Mouse (Mus musculus) kidney, postnatal 25 days (tissue): ENCODE data around the gene Iyd.
"Not testable (repeated sequence)": the region's sequence is repeated elsewhere in the genome, so short reads cannot be mapped to it uniquely, and the experiment has no call there.

Source experiments
- DNase-seq, 2 experiments: peaks; one replicate each; pipeline ENCODE4 v3.0.0; 2021; ENCODE audit warnings: mixed read lengths in 2 of 2

Gene Iyd

DNA sequence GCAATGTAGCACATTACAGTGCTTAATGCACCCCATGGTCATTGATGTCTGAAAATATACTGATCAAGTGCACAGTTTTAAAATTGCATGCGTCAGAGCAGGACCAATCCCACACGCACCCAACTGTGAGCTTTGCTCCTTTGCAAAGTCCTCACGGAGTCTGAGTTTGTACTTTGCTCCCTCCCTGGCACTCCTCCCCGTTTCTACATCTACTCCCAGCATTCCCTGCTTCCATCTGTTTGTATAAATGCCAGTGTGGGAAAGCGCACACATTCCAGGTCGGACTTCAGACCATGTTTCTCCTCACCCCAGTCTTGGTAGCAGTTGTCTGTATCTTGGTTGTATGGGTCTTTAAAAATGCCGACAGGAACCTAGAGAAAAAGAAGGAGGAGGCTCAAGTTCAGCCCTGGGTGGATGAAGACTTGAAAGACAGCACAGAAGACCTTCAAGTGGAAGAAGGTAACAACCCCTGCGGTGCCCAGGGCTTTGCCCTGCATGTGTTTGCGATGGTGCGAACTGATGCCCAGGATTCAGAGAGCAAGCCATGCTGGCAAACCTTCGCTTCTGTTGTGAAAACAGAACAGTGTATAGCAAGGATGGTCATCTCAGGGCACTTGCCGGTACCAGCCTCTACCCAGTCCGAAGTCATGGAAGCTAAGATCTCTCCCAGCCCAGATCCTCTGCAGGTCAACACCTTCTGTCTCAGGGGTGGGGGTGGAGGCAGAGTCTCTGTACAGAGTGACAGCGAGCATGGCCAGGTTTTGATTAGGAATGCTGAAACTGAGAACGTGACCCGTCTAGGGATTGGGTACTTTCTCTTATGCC lies at the start of gene Iyd:
Gene Iyd, plus strand, starts transcription at position 238 of the 825 bp plus-strand sequence.
- peak; percentile 75 to 82 for DNase-seq

DNA sequence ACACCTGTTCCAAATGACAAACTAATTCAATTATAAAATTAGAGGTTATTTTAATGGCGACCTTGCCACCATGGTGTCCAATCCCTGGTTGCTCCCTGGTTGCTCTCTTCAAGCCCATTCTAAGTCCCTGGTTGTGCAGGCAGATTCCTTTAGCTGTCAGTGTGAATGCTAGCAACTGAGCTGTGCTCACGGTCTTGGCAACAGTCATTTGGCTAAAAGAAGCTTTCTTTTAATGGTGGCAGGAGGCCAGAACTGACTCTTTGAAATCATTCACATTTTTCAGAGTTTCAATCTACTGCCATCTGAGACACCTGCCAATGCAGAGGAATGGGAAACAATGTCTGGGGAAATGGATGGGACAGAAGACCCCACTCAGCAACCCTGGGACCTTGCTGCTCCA lies 43.2 kb upstream of the Iyd start:
- no peak for DNase-seq

DNA sequence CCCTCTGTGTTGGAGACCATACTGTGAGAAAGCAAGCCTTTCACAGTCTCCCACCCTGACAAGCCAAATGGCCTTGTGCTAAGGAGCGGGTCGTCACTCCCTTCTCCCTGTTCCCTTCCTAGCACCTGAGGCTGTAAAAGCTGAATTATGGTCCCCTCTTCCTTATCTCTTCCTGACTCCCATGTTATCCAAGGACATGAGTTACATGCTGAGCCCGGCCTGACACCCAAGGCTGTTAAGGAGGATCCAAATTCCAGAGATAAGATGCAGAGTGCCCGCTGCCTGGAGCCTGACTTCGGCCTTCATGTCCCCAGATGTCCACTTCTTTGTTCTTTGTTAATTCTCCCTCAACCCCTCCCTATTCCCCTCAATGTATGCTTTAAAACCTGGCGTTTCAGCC lies 39.2 kb upstream of the Iyd start:
- not testable (repeated sequence) for DNase-seq

GRCm38 (mm10) chr10:3507484-3508221 lies 32.4 kb upstream of the Iyd start:
- peak; percentile 70 to 71 for DNase-seq

DNA sequence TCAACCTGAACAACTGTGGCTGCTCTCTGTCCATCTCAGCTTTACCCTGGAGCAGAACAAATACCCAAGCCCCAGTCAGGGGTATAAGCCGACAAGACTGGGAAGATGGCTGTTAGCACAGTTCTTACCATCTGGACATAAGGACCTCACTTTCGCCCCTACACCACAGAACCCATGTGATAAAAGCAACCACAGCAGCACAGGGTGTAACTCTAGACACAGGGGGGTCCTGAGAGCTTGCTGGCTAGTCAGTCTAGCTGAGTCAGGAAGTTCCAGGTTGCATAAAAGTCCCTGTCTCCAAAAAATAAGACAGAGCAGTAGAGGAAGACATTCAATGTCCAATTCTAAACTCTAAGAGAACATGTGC lies 31.8 kb upstream of the Iyd start:
- DNase-seq = no peak

GRCm38 (mm10) chr10:3508746-3509145 lies 31.3 kb upstream of the Iyd start:
- no peak for DNase-seq

GRCm38 (mm10) chr10:3509663-3510277 lies 30.3 kb upstream of the Iyd start:
- no peak for DNase-seq

DNA sequence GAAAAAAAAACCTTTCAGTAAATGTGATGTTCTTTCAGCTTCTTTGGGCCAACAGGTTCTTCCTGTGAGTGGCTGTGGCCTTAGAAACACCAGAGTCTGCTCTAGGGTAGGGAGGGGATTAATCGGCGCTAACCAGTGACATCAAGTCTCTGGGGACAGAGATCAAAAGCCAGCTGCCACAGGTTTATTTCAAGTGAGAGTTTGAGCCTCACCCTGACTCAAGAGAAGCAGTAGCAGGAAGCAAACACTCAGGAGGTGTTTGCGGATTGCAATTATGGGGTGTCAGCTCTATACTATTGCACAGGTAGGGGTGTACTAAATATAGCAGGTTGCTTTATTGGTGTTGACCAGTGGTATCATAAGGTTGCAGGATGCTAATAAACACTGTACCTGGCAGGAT lies 29.6 kb upstream of the Iyd start:
- DNase-seq = no peak

- no peak for DNase-seq
Observed at GRCm38 (mm10) chr10:3511401-3511800, 28.6 kb upstream of the Iyd start.

- DNase-seq = peak in 1 of 2 experiments; percentile 45
Observed at GRCm38 (mm10) chr10:3512620-3513305, 27.3 kb upstream of the Iyd start.

DNA sequence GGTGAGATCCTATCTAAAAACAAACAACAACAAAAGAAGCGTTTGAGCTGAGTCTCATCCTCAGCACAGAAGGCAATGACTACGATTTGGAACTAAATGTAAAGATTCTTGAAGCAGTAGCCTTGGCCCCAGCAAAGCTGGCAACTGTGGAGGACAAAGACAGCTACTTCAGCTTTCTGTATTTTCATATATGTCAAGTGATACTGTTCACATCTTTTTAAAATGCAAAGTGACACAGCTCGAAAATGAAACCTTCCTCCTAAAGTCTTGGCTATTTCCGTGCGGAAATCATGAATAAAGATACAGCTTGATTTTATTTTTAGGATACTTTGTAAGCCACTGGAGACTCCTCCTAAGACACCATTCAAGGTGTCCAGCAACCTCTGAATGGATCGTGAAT lies 26.1 kb upstream of the Iyd start:
- no peak for DNase-seq

DNA sequence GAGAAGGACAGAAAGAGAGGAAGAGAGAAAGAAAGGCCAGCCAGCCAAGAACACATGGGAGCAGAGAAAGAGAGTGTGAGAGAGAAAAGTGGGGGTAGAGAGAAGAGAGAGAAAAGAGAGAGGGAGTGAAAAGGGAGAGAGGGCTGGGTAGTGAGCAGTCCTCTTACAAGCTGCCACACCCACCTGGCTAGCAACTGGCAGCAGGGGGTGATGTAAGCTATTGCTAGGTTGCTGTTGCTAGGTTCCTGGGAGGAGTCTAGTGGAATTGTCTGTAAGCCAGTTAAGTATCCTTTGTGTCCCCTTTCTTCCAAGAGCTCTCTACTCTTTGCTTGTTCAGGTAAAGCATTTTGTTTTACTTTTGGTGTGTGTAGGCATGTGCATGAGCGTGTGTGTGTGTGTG lies 25.4 kb upstream of the Iyd start:
- no peak for DNase-seq

DNA sequence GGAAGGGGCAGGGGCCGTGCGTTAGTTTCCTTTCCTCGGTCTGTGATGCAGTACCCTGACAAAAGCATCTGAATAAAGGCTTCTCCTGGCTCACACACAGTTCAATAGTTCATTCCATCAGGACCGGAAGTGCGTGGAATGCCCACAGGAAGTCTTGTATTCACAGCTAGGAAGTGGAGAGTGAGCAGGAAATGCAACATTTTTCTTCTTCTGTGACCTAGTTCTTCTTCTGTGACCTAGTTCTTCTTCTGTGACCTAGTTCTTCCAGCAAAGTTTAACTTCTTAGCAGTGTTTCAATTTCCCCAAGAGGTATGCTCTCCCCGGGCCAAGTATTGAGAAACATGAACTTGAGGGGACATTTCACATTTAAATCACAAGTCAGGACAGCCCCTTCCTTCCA lies 23.6 kb upstream of the Iyd start:
- DNase-seq = no peak

GRCm38 (mm10) chr10:3523044-3523793 lies 16.8 kb upstream of the Iyd start:
- no peak for DNase-seq

- no peak for DNase-seq
Observed at GRCm38 (mm10) chr10:3524513-3524912, 15.5 kb upstream of the Iyd start.

GRCm38 (mm10) chr10:3525420-3526019 lies 14.5 kb upstream of the Iyd start:
- no peak for DNase-seq

- DNase-seq = peak in 1 of 2 experiments; percentile 25
Observed at GRCm38 (mm10) chr10:3529807-3530206, 10.2 kb upstream of the Iyd start.

GRCm38 (mm10) chr10:3530661-3531060 lies 9.4 kb upstream of the Iyd start:
- no peak for DNase-seq

GRCm38 (mm10) chr10:3531375-3531774 lies 8.7 kb upstream of the Iyd start:
- DNase-seq = peak; percentile 64 to 81

- DNase-seq = peak in 1 of 2 experiments; percentile 73
Observed at GRCm38 (mm10) chr10:3534445-3534844, 5.6 kb upstream of the Iyd start.

- no peak for DNase-seq
Observed at GRCm38 (mm10) chr10:3536361-3536760, 3.7 kb upstream of the Iyd start.

DNA sequence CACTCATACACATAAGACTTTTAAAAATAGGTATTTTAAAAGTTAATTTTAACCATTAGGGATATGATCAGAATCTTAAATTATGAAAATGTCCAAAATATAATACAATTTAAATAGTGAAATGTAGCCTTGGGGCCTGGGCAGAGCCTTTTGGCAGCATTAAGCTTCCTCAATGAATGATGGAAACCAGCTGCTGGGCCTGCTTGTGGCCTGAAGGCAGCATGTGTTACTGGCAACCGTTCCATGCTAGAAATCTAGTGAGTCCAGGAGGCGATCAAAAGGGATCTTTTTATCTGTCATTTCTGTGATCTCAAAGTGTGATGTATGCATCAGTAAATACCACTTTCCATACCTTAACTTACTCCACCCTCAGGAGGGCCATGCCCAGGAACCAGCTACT lies 9.3 kb downstream of the Iyd start:
- DNase-seq = peak in 1 of 2 experiments; percentile 43
